Mouse (Mus musculus) CH12.LX (cell line): ENCODE data around the gene Hsp90ab1. TPM values are rescaled to one million over a fixed set of nuclear protein-coding genes. Genes with fewer than 3 reads are reported as not detected.

Source experiments
- DNase-seq: peaks from one replicate; pipeline ENCODE4 v3.0.0-alpha.2; 2013; ENCODE audit errors: extremely low read depth
- H3K27ac ChIP-seq: 2 replicates; pipeline ENCODE4 v1.5.1; 2012; ENCODE audit warnings: low read depth, mild to moderate bottlenecking, control low read depth, moderate library complexity; ENCODE audit not compliant: insufficient read depth
- H3K27me3 ChIP-seq: replicated peaks from 2 replicates; pipeline ENCODE3; 2012; ENCODE audit warnings: inconsistent platforms
- H3K36me3 ChIP-seq, 2 experiments: replicated peaks in 1 of 2; 2 replicates each; pipeline versions ENCODE3 to v1.6.1; 2012; ENCODE audit warnings: inconsistent platforms in 1 of 2, low read length in 1 of 2, mild to moderate bottlenecking in 1 of 2, mixed read lengths in 1 of 2, moderate library complexity in 1 of 2; ENCODE audit not compliant: control insufficient read depth in 1 of 2, insufficient read depth in 1 of 2
- H3K4me1 ChIP-seq, 2 experiments: 2 replicates each; pipeline ENCODE4 v1.6.1; 2012; ENCODE audit warnings: inconsistent platforms in 1 of 2, moderate library complexity in 1 of 2; ENCODE audit not compliant: insufficient read depth in 2 of 2, control insufficient read depth in 1 of 2
- H3K4me2 ChIP-seq: 2 replicates; pipeline ENCODE4 v1.6.1; 2012; ENCODE audit warnings: low read depth, mild to moderate bottlenecking, control low read depth; ENCODE audit not compliant: poor library complexity, insufficient read depth, severe bottlenecking
- H3K4me3 ChIP-seq, 3 experiments: fragments of 150-350 bp in 1 of 3; sonication (generic) in 1 of 3; replicated peaks in 1 of 3; 2 replicates each; pipeline versions ENCODE3 to v1.5.1; 2011 to 2012; ENCODE audit warnings: low read depth in 2 of 3, low read length in 2 of 3, mild to moderate bottlenecking in 2 of 3, moderate library complexity in 2 of 3, control low read depth in 1 of 3, improper control_type of control experiment in 1 of 3, inconsistent platforms in 1 of 3, mixed read lengths in 1 of 3; ENCODE audit not compliant: poor library complexity in 1 of 3
- H3K79me2 ChIP-seq: replicated peaks from 2 replicates; pipeline ENCODE4 v1.6.1; 2012; ENCODE audit warnings: mild to moderate bottlenecking, moderate library complexity; ENCODE audit not compliant: control insufficient read depth, poor library complexity, insufficient read depth, severe bottlenecking; ENCODE audit errors: extremely low read depth
- H3K9ac ChIP-seq: 2 replicates; pipeline ENCODE4 v1.6.1; 2012; ENCODE audit warnings: low read depth, mild to moderate bottlenecking, control low read depth, moderate library complexity; ENCODE audit not compliant: insufficient read depth
- H3K9me3 ChIP-seq: replicated peaks from 2 replicates; pipeline ENCODE3; 2012; ENCODE audit warnings: low read length, inconsistent platforms, mixed read lengths
- BHLHE40 ChIP-seq: IDR thresholded peaks from 2 replicates; pipeline ENCODE4 v1.6.1; 2011; ENCODE audit warnings: mild to moderate bottlenecking, low read depth, low read length, improper control_type of control experiment
- CHD2 ChIP-seq: IDR thresholded peaks from 2 replicates; pipeline ENCODE4 v1.6.1; 2011; ENCODE audit warnings: low read length, improper control_type of control experiment
- E2F4 ChIP-seq: IDR thresholded peaks from 2 replicates; pipeline ENCODE4 v1.6.1; 2011; ENCODE audit warnings: low read depth, low read length, improper control_type of control experiment; ENCODE audit not compliant: insufficient replicate concordance
- ELF1 ChIP-seq: IDR thresholded peaks from 2 replicates; pipeline ENCODE4 v1.6.1; 2014; ENCODE audit warnings: low read depth, mild to moderate bottlenecking, inconsistent platforms, low read length, improper control_type of control experiment
- EP300 ChIP-seq: IDR thresholded peaks from 2 replicates; pipeline ENCODE4 v1.6.1; 2011; ENCODE audit warnings: low read length, improper control_type of control experiment
- GABPA ChIP-seq: IDR thresholded peaks from 2 replicates; pipeline ENCODE4 v1.6.1; 2012; ENCODE audit warnings: low read depth, low read length, improper control_type of control experiment, inconsistent platforms; ENCODE audit not compliant: insufficient replicate concordance
- HCFC1 ChIP-seq: IDR thresholded peaks from 2 replicates; pipeline ENCODE4 v1.6.1; 2012; ENCODE audit warnings: low read depth, mild to moderate bottlenecking, inconsistent platforms, low read length, improper control_type of control experiment
- IRF4 ChIP-seq: IDR thresholded peaks from 2 replicates; pipeline ENCODE4 v1.6.1; 2014; ENCODE audit warnings: low read depth, mild to moderate bottlenecking, inconsistent platforms, low read length, improper control_type of control experiment
- JUND ChIP-seq: conservative IDR thresholded peaks from 2 replicates; pipeline ENCODE4 v1.6.1; 2011; ENCODE audit warnings: low read depth, low read length, improper control_type of control experiment
- KAT2A ChIP-seq: IDR thresholded peaks from 2 replicates; pipeline ENCODE4 v1.6.1; 2012; ENCODE audit warnings: low read length, improper control_type of control experiment, inconsistent platforms; ENCODE audit not compliant: insufficient replicate concordance
- MAFK ChIP-seq: IDR thresholded peaks from 2 replicates; pipeline ENCODE4 v1.6.1; 2011; ENCODE audit warnings: low read length, improper control_type of control experiment; ENCODE audit not compliant: insufficient replicate concordance
- MAZ ChIP-seq: IDR thresholded peaks from 2 replicates; pipeline ENCODE4 v1.6.1; 2012; ENCODE audit warnings: low read depth, mild to moderate bottlenecking, inconsistent platforms, low read length, improper control_type of control experiment, moderate library complexity
- MYC ChIP-seq: IDR thresholded peaks from 2 replicates; pipeline ENCODE4 v1.6.1; 2011; ENCODE audit warnings: low read depth, mild to moderate bottlenecking, improper control_type of control experiment, low read length
- NELFE ChIP-seq: IDR thresholded peaks from 2 replicates; pipeline ENCODE4 v1.6.1; 2011; ENCODE audit warnings: low read depth, low read length, improper control_type of control experiment
- NRF1 ChIP-seq: IDR thresholded peaks from 2 replicates; pipeline ENCODE4 v1.6.1; 2014; ENCODE audit warnings: low read depth, mild to moderate bottlenecking, inconsistent platforms, low read length, improper control_type of control experiment, moderate library complexity
- POLR2A ChIP-seq: IDR thresholded peaks from 2 replicates; pipeline ENCODE4 v1.6.1; 2011; ENCODE audit warnings: low read depth, mild to moderate bottlenecking, improper control_type of control experiment, low read length
- POLR2AphosphoS2 ChIP-seq: IDR thresholded peaks from 2 replicates; pipeline ENCODE4 v1.6.1; 2011; ENCODE audit warnings: low read depth, low read length, improper control_type of control experiment
- RAD21 ChIP-seq: IDR thresholded peaks from 2 replicates; pipeline ENCODE4 v1.6.1; 2011; ENCODE audit warnings: low read depth, mild to moderate bottlenecking, low read length, improper control_type of control experiment, moderate library complexity
- SMC3 ChIP-seq: IDR thresholded peaks from 2 replicates; pipeline ENCODE4 v1.6.1; 2011; ENCODE audit warnings: low read depth, low read length, improper control_type of control experiment
- UBTF ChIP-seq: IDR thresholded peaks from 2 replicates; pipeline ENCODE4 v1.6.1; 2012; ENCODE audit warnings: low read depth, mild to moderate bottlenecking, inconsistent platforms, low read length, improper control_type of control experiment, moderate library complexity
- USF1 ChIP-seq: IDR thresholded peaks from 2 replicates; pipeline ENCODE4 v1.6.1; 2014; ENCODE audit warnings: low read depth, mild to moderate bottlenecking, inconsistent platforms, low read length, improper control_type of control experiment
- USF2 ChIP-seq: conservative IDR thresholded peaks from 2 replicates; pipeline ENCODE4 v1.6.1; 2011; ENCODE audit warnings: low read depth, low read length, improper control_type of control experiment
- ZC3H11A ChIP-seq: IDR thresholded peaks from 2 replicates; pipeline ENCODE4 v1.6.1; 2012; ENCODE audit warnings: low read depth, mild to moderate bottlenecking, inconsistent platforms, low read length, improper control_type of control experiment
- ZMIZ1 ChIP-seq: IDR thresholded peaks from 2 replicates; pipeline ENCODE4 v1.6.1; 2012; ENCODE audit warnings: low read depth, mild to moderate bottlenecking, inconsistent platforms, low read length, improper control_type of control experiment
- ZNF384 ChIP-seq: IDR thresholded peaks from 2 replicates; pipeline ENCODE4 v1.6.1; 2012; ENCODE audit warnings: low read depth, low read length, improper control_type of control experiment, inconsistent platforms
- dilution Hi-C: fragments of 300-500 bp; cut with MboI; formaldehyde crosslinking; loops from 2 replicates; pipeline ENCODE4 v1.14.3; 2020; ENCODE audit warnings: low sequenced_read_pairs; ENCODE audit not compliant: extremely low pct_unique_long_range_greater_than_20kb, extremely low pct_ligation_motif_present
- in situ Hi-C: fragments of 300-500 bp; cut with MboI; formaldehyde crosslinking; loops from 3 replicates; pipeline ENCODE4 v1.14.3; 2019; ENCODE audit warnings: low sequenced_read_pairs, low pct_ligation_motif_present, low pct_unique_long_range_greater_than_20kb, mixed read lengths
- polyA plus RNA-seq: library from polyadenylated mRNA; unstranded; fragments of >175 nt; gene quantifications from 2 replicates; pipeline ENCODE4 v1.2.1, GENCODE M21; 2012; ENCODE audit warnings: low read depth; ENCODE audit not compliant: insufficient read length
- total RNA-seq, 2 experiments: library from RNA; depleted of rRNA; stranded (reverse); fragments of 300-350 nt in 1 of 2; fragments of >200 nt in 1 of 2; gene quantifications; 2 replicates each; pipeline ENCODE4 v1.2.3; 2012 to 2014

The Hsp90ab1 gene
- total and polyA plus RNA-seq, 3 experiments: 790 to 4,858 (median 1,180) TPM

GRCm38 (mm10) chr17:45601325-45601724 is 28.3 kb upstream of the Hsp90ab1 start:
- no peak overlapping the region for H3K4me2 ChIP-seq
- H3K4me1 ChIP-seq: peaks cover 5 to 23% of the 10 kb centered on the region in 2 experiments; a peak in 3 of 4 replicates

GRCm38 (mm10) chr17:45600267-45600666 is 27.2 kb upstream of the Hsp90ab1 start:
- H3K36me3 ChIP-seq: no peaks in the 10 kb centered on the region
- H3K9me3 ChIP-seq: no peaks in the 10 kb centered on the region
- DNase-seq: no peak
- in situ Hi-C loops (no loop called here), dilution Hi-C loops (no loop called here)
- no peak overlapping the region for H3K4me2 ChIP-seq
- peaks cover 1% of the 10 kb centered on the region for H3K27me3 ChIP-seq
- no peak overlapping the region for H3K4me3 ChIP-seq
- no peak for TF ChIP-seq JUND
- no peak overlapping the region for H3K27ac ChIP-seq
- H3K4me1 ChIP-seq: peaks cover 9 to 32% of the 10 kb centered on the region in 2 experiments; a peak in 3 of 4 replicates
- H3K79me2 ChIP-seq: no peaks in the 10 kb centered on the region
- no peak overlapping the region for H3K9ac ChIP-seq

More at GRCm38 (mm10) chr17:45601325-45601724, 28.3 kb upstream of the Hsp90ab1 start:
- Histone ChIP-seq H3K9me3 (no peaks in the 10 kb centered on the region), H3K27me3 (peaks cover 1% of the 10 kb centered on the region), H3K79me2 (no peaks in the 10 kb centered on the region), H3K36me3 (no peaks in the 10 kb centered on the region), H3K4me3 (no peak overlapping the region), H3K27ac (no peak overlapping the region), H3K9ac (no peak overlapping the region)
- TF ChIP-seq POLR2AphosphoS2 (no peak), ZMIZ1 (no peak), HCFC1 (no peak), POLR2A (no peak), ZC3H11A (no peak), GABPA (no peak), MYC (no peak), UBTF (no peak), MAZ (no peak), NELFE (no peak), KAT2A (no peak)
- DNase-seq: no peak
- dilution Hi-C loops (no loop called here), in situ Hi-C loops (no loop called here)

GRCm38 (mm10) chr17:45599446-45600242 is 26.6 kb upstream of the Hsp90ab1 start, which contains the start of gene Slc29a1:
Gene Slc29a1 (minus strand): TSS chr17:45599606.
- dilution Hi-C loops: no loop called here
- peak within 1 kb of the TSS; percentile 70 for H3K4me2 ChIP-seq
- TF ChIP-seq ELF1: no peak
- 0 out of 2 replicates have a peak, but pooled peaks have one; percentile 63 for TF ChIP-seq MAZ
- TF ChIP-seq ZNF384: no peak
- TF ChIP-seq E2F4: no peak
- TF ChIP-seq UBTF: no peak
- no peak for TF ChIP-seq EP300
- no peak for TF ChIP-seq NRF1
- TF ChIP-seq SMC3: no peak
- TF ChIP-seq USF2: no peak
- 0 out of 2 replicates have a peak, but pooled peaks have one; percentile 26 for TF ChIP-seq CHD2
- no peak for TF ChIP-seq IRF4
- TF ChIP-seq NELFE: no peak
- TF ChIP-seq MAFK: no peak
- no peak for TF ChIP-seq RAD21
- TF ChIP-seq BHLHE40: no peak
- TF ChIP-seq USF1: no peak
- no peaks in the 10 kb centered on the region for H3K79me2 ChIP-seq
- in situ Hi-C loops: no loop called here
- peaks cover 9 to 32% of the 10 kb centered on the region in 2 experiments; a peak in 3 of 4 replicates for H3K4me1 ChIP-seq
- H3K36me3 ChIP-seq: no peaks in the 10 kb centered on the region
- H3K27me3 ChIP-seq: peaks cover 1% of the 10 kb centered on the region
- peak within 1 kb of the TSS; percentile 10; the same call in 1 of the 2 replicates for H3K9ac ChIP-seq
- no peak for DNase-seq
- H3K9me3 ChIP-seq: no peaks in the 10 kb centered on the region
- H3K4me3 ChIP-seq: peak within 1 kb of the TSS in 1 of 3 experiments; percentile 36
- H3K27ac ChIP-seq: no peak within 1 kb of the TSS
